Mouse (Mus musculus) lung, embryonic 14.5 days (tissue): ENCODE data around the gene Gm20605. TPM values are rescaled to one million over a fixed set of nuclear protein-coding genes. Genes with fewer than 3 reads are reported as not detected.

ENCODE experiments used
- ATAC-seq: fragments of 200-750 bp; cut with Nextera tagmentation; 2 replicates; pipeline ENCODE4 v1.8.0; 2017; ENCODE audit warnings: mild to moderate bottlenecking, moderate TSS enrichment, moderate library complexity; ENCODE audit not compliant: insufficient read depth
- DNase-seq: peaks from one replicate; pipeline ENCODE4 v3.0.0-alpha.2; 2015
- H3K27ac ChIP-seq: fragments of 300-500 bp; sonication (generic); 2 replicates; pipeline ENCODE4 v1.5.1; 2014; ENCODE audit warnings: low read depth, mild to moderate bottlenecking, moderate library complexity
- H3K27me3 ChIP-seq: fragments of 300-500 bp; sonication (generic); 2 replicates; pipeline ENCODE4 v1.6.1; 2014; ENCODE audit warnings: low read length, control low read depth; ENCODE audit not compliant: insufficient read depth
- H3K36me3 ChIP-seq: fragments of 300-500 bp; sonication (generic); 2 replicates; pipeline ENCODE4 v1.6.1; 2014; ENCODE audit warnings: control low read depth; ENCODE audit not compliant: insufficient read depth
- H3K4me1 ChIP-seq: fragments of 300-500 bp; sonication (generic); 2 replicates; pipeline ENCODE4 v1.6.1; 2014; ENCODE audit warnings: antibody characterized with exemption, control low read depth; ENCODE audit not compliant: insufficient read depth
- H3K4me2 ChIP-seq: fragments of 300-500 bp; sonication (generic); 2 replicates; pipeline ENCODE4 v1.6.1; 2014; ENCODE audit warnings: mild to moderate bottlenecking
- H3K4me3 ChIP-seq: fragments of 300-500 bp; sonication (generic); 2 replicates; pipeline ENCODE4 v1.5.1; 2014; ENCODE audit warnings: low read depth, low read length
- H3K9ac ChIP-seq: fragments of 300-500 bp; sonication (generic); 2 replicates; pipeline ENCODE4 v1.6.1; 2014
- H3K9me3 ChIP-seq: fragments of 300-500 bp; sonication (generic); 2 replicates; pipeline ENCODE4 v1.6.1; 2016; ENCODE audit warnings: low read depth, low read length, control low read depth
- CTCF ChIP-seq: IDR thresholded peaks from 2 replicates; pipeline ENCODE4 v1.5.1; 2016; ENCODE audit warnings: antibody characterized with exemption, low read depth
- WGBS: fragments of 180-500 bp; shearing (Covaris S2); extraction: QIAGEN DNeasy Blood & Tissue Kit; methylation state at CpG from one replicate; pipeline ENCODE4 v1.1.7; 2014; 5-methylcytosine and 5-hydroxymethylcytosine counted together
- polyA plus RNA-seq: library from polyadenylated mRNA; unstranded; fragments of >200 nt; fragmentation: Nextera tagmentation; extraction: Ambion mirVana; gene quantifications from 2 replicates; pipeline ENCODE4 v1.2.1, GENCODE M21; 2014

Gene Gm20605
- polyA plus RNA-seq, 1 experiment from 2014 or later: 11.7 TPM

DNA sequence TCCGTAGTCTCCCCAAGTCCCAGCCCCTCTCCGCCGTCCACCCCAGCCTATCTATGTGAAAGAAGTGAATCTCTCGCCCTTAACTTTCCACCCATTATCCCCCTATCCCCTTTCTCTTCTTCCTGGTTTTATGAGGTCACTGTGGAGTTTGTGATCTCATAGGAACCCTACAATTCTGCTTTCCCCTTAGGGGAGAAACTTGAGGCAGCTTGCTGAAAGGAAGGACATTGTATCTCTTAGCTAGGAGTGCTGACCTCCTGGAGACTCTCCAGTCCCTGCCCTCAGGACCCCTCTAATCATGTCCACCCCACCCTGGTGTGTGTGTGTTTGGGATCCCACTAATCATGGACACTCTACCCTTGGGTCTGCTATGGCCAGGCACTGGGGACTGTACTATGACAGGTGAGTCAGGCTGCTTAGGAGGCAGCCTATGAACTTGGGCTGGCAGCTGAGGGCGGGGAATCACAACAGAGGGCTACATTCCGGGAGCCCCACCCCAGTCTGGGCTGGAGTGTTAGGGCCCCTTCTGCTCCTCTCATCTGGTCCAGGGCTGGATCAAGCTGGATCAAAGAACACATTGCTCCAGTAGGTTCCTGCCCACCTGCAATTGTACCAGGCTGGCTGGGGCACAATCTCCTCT, 1.1 kb downstream of the Gm20605 start:
- DNase-seq (peak; percentile 45), ATAC-seq (no peak)
- WGBS: 16% methylated on average over 6 of the region's 6 CpGs
- Histone ChIP-seq H3K27ac (peak overlapping the region; percentile 97), H3K9ac (peak overlapping the region; percentile 75), H3K9me3 (no peaks in the 10 kb centered on the region), H3K4me3 (peak overlapping the region; percentile 94), H3K36me3 (peaks cover 20% of the 10 kb centered on the region), H3K27me3 (no peaks in the 10 kb centered on the region), H3K4me1 (peaks cover 20% of the 10 kb centered on the region), H3K4me2 (peak overlapping the region; percentile 90)
- TF ChIP-seq CTCF: no peak

GRCm38 (mm10) chr5:137630602-137631001, 1.6 kb downstream of the Gm20605 start:
- DNase-seq (peak; percentile 51), ATAC-seq (no peak)
- H3K4me1 ChIP-seq: peaks cover 20% of the 10 kb centered on the region
- peak overlapping the region; percentile 90 for H3K4me2 ChIP-seq
- H3K27ac ChIP-seq: peak overlapping the region; percentile 68
- H3K36me3 ChIP-seq: peaks cover 26% of the 10 kb centered on the region
- H3K9ac ChIP-seq: peak overlapping the region; percentile 75
- TF ChIP-seq CTCF: no peak
- H3K4me3 ChIP-seq: peak overlapping the region; percentile 94
- H3K9me3 ChIP-seq: no peaks in the 10 kb centered on the region
- no peaks in the 10 kb centered on the region for H3K27me3 ChIP-seq
- WGBS: 17% methylated on average over 3 of the region's 3 CpGs

DNA sequence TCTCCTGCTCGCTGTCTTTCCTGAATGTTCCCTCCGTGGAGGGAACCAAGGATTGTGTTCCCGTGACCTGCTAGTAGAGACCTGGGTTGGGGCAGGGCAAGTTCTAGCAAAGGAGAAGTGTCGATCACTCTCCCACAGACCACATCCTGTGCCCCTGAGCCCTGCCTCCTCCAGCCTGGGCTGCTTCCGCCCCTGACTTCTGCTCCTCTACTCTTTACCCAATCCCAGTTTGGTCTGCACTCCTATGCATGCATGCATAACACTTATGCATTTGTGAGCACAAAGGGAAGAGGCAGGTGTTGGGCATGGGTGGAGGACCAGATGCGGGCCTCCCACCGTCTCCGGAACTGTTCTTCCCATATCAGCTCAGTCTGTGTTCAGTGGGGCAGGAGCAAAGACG, 2.2 kb downstream of the Gm20605 start:
- no peaks in the 10 kb centered on the region for H3K27me3 ChIP-seq
- 54% methylated on average over 9 of the region's 9 CpGs for WGBS
- peak overlapping the region; percentile 75 for H3K9ac ChIP-seq
- ATAC-seq (no peak), DNase-seq (no peak)
- H3K4me3 ChIP-seq: peak overlapping the region; percentile 94
- H3K9me3 ChIP-seq: no peaks in the 10 kb centered on the region
- H3K4me1 ChIP-seq: peaks cover 20% of the 10 kb centered on the region
- H3K27ac ChIP-seq: peak overlapping the region; percentile 68
- peak overlapping the region; percentile 90 for H3K4me2 ChIP-seq
- TF ChIP-seq CTCF: no peak
- peaks cover 31% of the 10 kb centered on the region for H3K36me3 ChIP-seq

GRCm38 (mm10) chr5:137631591-137631990, 2.6 kb downstream of the Gm20605 start:
- peaks cover 35% of the 10 kb centered on the region for H3K36me3 ChIP-seq
- H3K4me1 ChIP-seq: peaks cover 20% of the 10 kb centered on the region
- ATAC-seq: no peak
- no peak for TF ChIP-seq CTCF
- no peak for DNase-seq
- H3K27me3 ChIP-seq: no peaks in the 10 kb centered on the region
- peak overlapping the region; percentile 90 for H3K4me2 ChIP-seq
- H3K27ac ChIP-seq: peak overlapping the region; percentile 68; the same call in 1 of the 2 replicates
- WGBS: 48% methylated on average over 4 of the region's 4 CpGs
- H3K9ac ChIP-seq: peak overlapping the region; percentile 75; the same call in 1 of the 2 replicates
- no peaks in the 10 kb centered on the region for H3K9me3 ChIP-seq
- H3K4me3 ChIP-seq: no peak overlapping the region

DNA sequence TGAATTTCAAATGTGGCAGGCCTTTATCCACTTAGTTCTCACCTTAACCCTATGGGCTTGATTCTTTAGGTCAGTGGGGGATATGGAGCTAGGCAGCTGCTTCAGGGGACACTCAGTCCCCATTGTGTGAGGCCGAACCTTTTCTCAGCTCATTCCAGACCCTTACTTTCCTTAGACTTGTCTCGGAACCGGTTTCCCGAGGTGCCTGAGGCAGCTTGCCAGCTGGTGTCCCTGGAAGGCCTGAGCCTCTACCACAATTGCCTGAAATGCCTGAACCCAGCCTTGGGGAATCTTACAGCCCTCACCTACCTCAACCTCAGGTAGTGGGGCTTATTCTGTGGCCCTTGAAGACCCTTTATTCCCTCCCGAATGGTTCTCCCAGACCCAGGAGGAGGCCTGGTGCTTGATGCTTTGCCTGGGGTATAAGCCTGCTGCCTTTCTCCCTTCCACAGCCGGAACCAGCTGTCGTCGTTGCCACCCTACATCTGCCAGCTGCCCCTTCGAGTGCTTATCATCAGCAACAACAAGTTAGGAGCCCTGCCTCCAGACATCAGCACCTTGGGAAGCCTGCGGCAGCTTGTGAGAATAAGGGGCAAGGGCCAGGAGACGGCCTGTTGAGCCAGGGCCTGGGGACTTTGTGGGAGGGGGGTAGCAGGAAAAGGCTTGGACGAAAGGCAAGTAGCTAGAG, 4.6 kb downstream of the Gm20605 start:
- no peak for ATAC-seq
- Histone ChIP-seq H3K36me3 (peaks cover 54% of the 10 kb centered on the region), H3K9me3 (no peaks in the 10 kb centered on the region), H3K9ac (no peak overlapping the region), H3K4me1 (peaks cover 20% of the 10 kb centered on the region), H3K27ac (no peak overlapping the region), H3K4me3 (no peak overlapping the region), H3K27me3 (no peaks in the 10 kb centered on the region), H3K4me2 (no peak overlapping the region)
- TF ChIP-seq CTCF: no peak
- WGBS: 70% methylated on average over 12 of the region's 12 CpGs
- no peak for DNase-seq

- DNase-seq (no peak), ATAC-seq (0 out of 2 replicates have a peak, but pooled peaks have one; percentile 14)
- no peaks in the 10 kb centered on the region for H3K9me3 ChIP-seq
- TF ChIP-seq CTCF: no peak
- no peak overlapping the region for H3K27ac ChIP-seq
- no peak overlapping the region for H3K4me3 ChIP-seq
- no peak overlapping the region for H3K9ac ChIP-seq
- peaks cover 8% of the 10 kb centered on the region for H3K27me3 ChIP-seq
- WGBS: 68% methylated on average over 7 of the region's 7 CpGs
- H3K36me3 ChIP-seq: peaks cover 81% of the 10 kb centered on the region
- H3K4me2 ChIP-seq: no peak overlapping the region
- H3K4me1 ChIP-seq: no peaks in the 10 kb centered on the region
Observed at GRCm38 (mm10) chr5:137639472-137639871, 10.5 kb downstream of the Gm20605 start.

GRCm38 (mm10) chr5:137641054-137641453, 12.1 kb downstream of the Gm20605 start, which contains the start of gene Sap25:
TSS of gene Sap25 (plus strand) at chr5:137641334.
- Histone ChIP-seq H3K4me1 (no peaks in the 10 kb centered on the region), H3K4me3 (no peak within 1 kb of the TSS), H3K27ac (no peak within 1 kb of the TSS), H3K36me3 (peaks cover 69% of the 10 kb centered on the region), H3K4me2 (no peak within 1 kb of the TSS), H3K27me3 (peaks cover 23% of the 10 kb centered on the region), H3K9me3 (no peaks in the 10 kb centered on the region), H3K9ac (no peak within 1 kb of the TSS)
- WGBS: 84% methylated on average over 19 of the region's 19 CpGs
- TF ChIP-seq CTCF: peak; percentile 54
- ATAC-seq (no peak), DNase-seq (no peak)
